Mouse (Mus musculus): Measurements from ENCODE around the gene Phldb2.

DNA sequence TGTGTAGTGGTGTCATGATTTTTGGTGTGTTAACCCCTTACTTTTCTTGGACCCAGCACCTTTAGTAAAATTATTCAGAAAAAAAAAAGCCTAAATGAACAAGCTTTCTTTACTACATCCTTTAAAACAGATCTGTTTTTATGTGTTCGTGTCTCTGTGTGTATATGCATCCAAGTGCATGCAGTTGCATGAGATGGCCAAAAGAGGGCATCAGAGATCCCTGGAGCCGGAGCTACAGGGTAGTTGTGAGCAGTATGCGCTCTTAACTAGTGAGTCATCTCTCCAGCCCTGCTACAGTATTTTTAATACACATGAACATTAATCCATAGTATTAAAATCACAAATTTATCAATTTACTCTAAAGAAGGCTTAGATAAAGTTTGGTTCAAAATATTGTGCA is 14.0 kb downstream of the Phldb2 start:
- TF ChIP-seq CTCF (conservative IDR thresholded peaks at IDR 0.05; ENCODE audit: insufficient read depth, insufficient read length, low read depth, low read length): peak; percentile 29; the same call in 1 of the 2 replicates
- no peak for TF ChIP-seq POLR2A (IDR thresholded peaks at IDR 0.05; ENCODE audit: low read depth, low read length)
